Mouse (Mus musculus): Measurements from ENCODE around the gene Cdca5. TPM values are rescaled to one million over a fixed set of nuclear protein-coding genes. Genes with fewer than 3 reads are reported as not detected.
A peak's percentile ranks its signal among the peaks of the same experiment; 100 is the strongest.
"Not testable (repeated sequence)": the region's sequence is repeated elsewhere in the genome, so short reads cannot be mapped to it uniquely, and the experiment has no call there.

Gene Cdca5
- polyA plus RNA-seq, 1 experiment from 2014 or later: 60.5 TPM

DNA sequence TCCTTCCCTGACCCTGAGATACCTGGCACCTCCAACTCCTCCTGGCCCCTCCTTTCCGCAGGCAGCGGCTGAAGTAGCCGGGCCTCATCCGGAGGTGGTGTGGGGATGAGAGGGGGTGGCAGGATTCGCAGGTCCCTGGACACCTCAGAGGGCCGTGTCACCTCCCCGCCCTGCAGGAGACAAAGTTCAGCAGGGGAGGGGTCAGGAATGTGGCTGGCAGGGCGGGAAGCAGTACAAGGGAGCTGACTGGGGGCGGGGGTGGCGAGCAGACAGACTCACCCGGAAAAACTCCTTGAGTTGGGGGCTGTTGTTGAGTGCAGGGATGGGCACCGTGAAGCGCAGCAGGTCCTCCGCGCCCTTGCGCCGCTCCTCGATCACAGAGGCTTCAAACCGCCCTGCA lies 37.0 kb downstream of the Cdca5 start:
- Histone ChIP-seq H3K36me3 (ENCODE audit: control insufficient read depth, insufficient read depth, low read length) (peaks cover 2% of the 10 kb centered on the region; the same call in 1 of the 2 replicates), H3K4me3 (ENCODE audit: low read depth, low read length) (no peak overlapping the region), H3K9me3 (ENCODE audit: control insufficient read depth, low read length) (no peaks in the 10 kb centered on the region), H3K9ac (ENCODE audit: low read length) (no peak overlapping the region; the same call in 1 of the 2 replicates), H3K4me2 (ENCODE audit: low read depth, severe bottlenecking) (no peak overlapping the region), H3K27ac (replicated peaks; ENCODE audit: low read depth, low read length) (no peak overlapping the region), H3K27me3 (ENCODE audit: control insufficient read depth, insufficient read depth, low read length) (no peaks in the 10 kb centered on the region), H3K4me1 (ENCODE audit: control insufficient read depth, insufficient read depth, low read length) (peaks cover 3% of the 10 kb centered on the region)
- ATAC-seq (ENCODE audit: insufficient number of reproducible peaks, low FRiP score, low TSS enrichment, low read depth) (no peak), DNase-seq (ENCODE audit: low spot score) (no peak)
- 18% methylated on average over 19 of the region's 19 CpGs for WGBS

DNA sequence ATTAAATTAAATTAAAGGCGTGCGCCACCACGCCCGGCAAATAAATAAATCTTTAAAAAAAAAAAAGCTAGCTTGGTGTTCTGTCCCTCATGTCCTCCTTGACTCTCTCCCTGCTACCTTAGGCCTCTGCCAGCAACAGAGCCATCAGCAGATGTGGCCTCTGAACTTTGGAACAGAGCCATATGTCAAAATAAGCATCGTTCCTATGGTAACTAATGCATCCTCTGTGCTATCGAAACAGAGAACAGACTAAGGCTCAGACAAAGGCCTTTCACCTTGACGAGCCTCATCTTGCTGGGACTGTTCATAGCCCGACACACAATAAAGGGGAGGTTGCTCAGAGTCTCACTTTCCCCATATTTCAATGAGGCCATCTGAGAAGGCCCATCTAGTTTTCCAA lies 38.5 kb downstream of the Cdca5 start:
- H3K9ac ChIP-seq (ENCODE audit: low read length): no peak overlapping the region
- no peak for DNase-seq (ENCODE audit: low spot score)
- ATAC-seq (ENCODE audit: insufficient number of reproducible peaks, low FRiP score, low TSS enrichment, low read depth): no peak
- 66% methylated on average over 8 of the region's 8 CpGs for WGBS
- no peaks in the 10 kb centered on the region for H3K4me1 ChIP-seq (ENCODE audit: control insufficient read depth, insufficient read depth, low read length)
- H3K4me3 ChIP-seq (ENCODE audit: low read depth, low read length): no peak overlapping the region
- H3K4me2 ChIP-seq (ENCODE audit: low read depth, severe bottlenecking): no peak overlapping the region
- H3K36me3 ChIP-seq (ENCODE audit: control insufficient read depth, insufficient read depth, low read length): peaks cover 2% of the 10 kb centered on the region; the same call in 1 of the 2 replicates
- H3K27ac ChIP-seq (replicated peaks; ENCODE audit: low read depth, low read length): no peak overlapping the region
- no peaks in the 10 kb centered on the region for H3K27me3 ChIP-seq (ENCODE audit: control insufficient read depth, insufficient read depth, low read length)
- H3K9me3 ChIP-seq (ENCODE audit: control insufficient read depth, low read length): no peaks in the 10 kb centered on the region

- H3K9ac ChIP-seq (ENCODE audit: low read length): no peak overlapping the region
- H3K36me3 ChIP-seq (ENCODE audit: control insufficient read depth, insufficient read depth, low read length): peaks cover 2% of the 10 kb centered on the region; the same call in 1 of the 2 replicates
- H3K4me2 ChIP-seq (ENCODE audit: low read depth, severe bottlenecking): no peak overlapping the region
- no peaks in the 10 kb centered on the region for H3K27me3 ChIP-seq (ENCODE audit: control insufficient read depth, insufficient read depth, low read length)
- ATAC-seq (ENCODE audit: insufficient number of reproducible peaks, low FRiP score, low TSS enrichment, low read depth): no peak
- no peak overlapping the region for H3K27ac ChIP-seq (replicated peaks; ENCODE audit: low read depth, low read length)
- DNase-seq (ENCODE audit: low spot score): no peak
- H3K4me3 ChIP-seq (ENCODE audit: low read depth, low read length): no peak overlapping the region
- H3K4me1 ChIP-seq (ENCODE audit: control insufficient read depth, insufficient read depth, low read length): no peaks in the 10 kb centered on the region
- 93% methylated on average over 2 of the region's 2 CpGs for WGBS
- no peaks in the 10 kb centered on the region for H3K9me3 ChIP-seq (ENCODE audit: control insufficient read depth, low read length)
These were observed 40.1 kb downstream of the Cdca5 start for GRCm38 (mm10) chr19:6124898-6125297.

DNA sequence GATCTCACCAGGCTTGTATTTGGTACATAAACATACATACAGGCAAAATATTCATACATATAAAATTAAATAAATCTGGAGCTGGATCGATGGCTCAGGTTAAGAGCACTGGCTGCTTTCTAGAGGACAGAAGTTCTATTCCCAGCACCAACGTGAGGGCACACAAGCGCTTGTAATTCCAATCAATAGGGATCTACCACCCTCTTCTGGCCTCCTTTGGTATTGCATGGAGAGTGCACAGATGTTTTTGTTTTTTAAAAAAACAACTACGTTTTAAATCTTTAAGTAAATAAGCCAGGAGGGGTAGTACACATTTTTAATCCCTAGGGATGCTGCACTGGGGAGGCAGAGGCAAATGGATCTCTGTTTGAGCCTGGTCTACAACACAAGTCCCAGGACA lies 41.5 kb downstream of the Cdca5 start:
- no peaks in the 10 kb centered on the region for H3K9me3 ChIP-seq (ENCODE audit: control insufficient read depth, low read length)
- H3K4me1 ChIP-seq (ENCODE audit: control insufficient read depth, insufficient read depth, low read length): no peaks in the 10 kb centered on the region
- 19% methylated on average over 4 of the region's 4 CpGs for WGBS
- no peak for ATAC-seq (ENCODE audit: insufficient number of reproducible peaks, low FRiP score, low TSS enrichment, low read depth)
- no peak overlapping the region for H3K9ac ChIP-seq (ENCODE audit: low read length)
- H3K4me3 ChIP-seq (ENCODE audit: low read depth, low read length): no peak overlapping the region
- no peak overlapping the region for H3K4me2 ChIP-seq (ENCODE audit: low read depth, severe bottlenecking)
- peak; percentile 71 for DNase-seq (ENCODE audit: low spot score)
- H3K27me3 ChIP-seq (ENCODE audit: control insufficient read depth, insufficient read depth, low read length): no peaks in the 10 kb centered on the region
- H3K36me3 ChIP-seq (ENCODE audit: control insufficient read depth, insufficient read depth, low read length): no peaks in the 10 kb centered on the region
- no peak overlapping the region for H3K27ac ChIP-seq (replicated peaks; ENCODE audit: low read depth, low read length)

- no peak for DNase-seq (ENCODE audit: low spot score)
- Histone ChIP-seq H3K9me3 (ENCODE audit: control insufficient read depth, low read length) (no peaks in the 10 kb centered on the region), H3K4me2 (ENCODE audit: low read depth, severe bottlenecking) (peak overlapping the region; percentile 39; the same call in 1 of the 2 replicates), H3K27ac (replicated peaks; ENCODE audit: low read depth, low read length) (no peak overlapping the region), H3K4me1 (ENCODE audit: control insufficient read depth, insufficient read depth, low read length) (no peaks in the 10 kb centered on the region), H3K9ac (ENCODE audit: low read length) (no peak overlapping the region), H3K27me3 (ENCODE audit: control insufficient read depth, insufficient read depth, low read length) (no peaks in the 10 kb centered on the region), H3K36me3 (ENCODE audit: control insufficient read depth, insufficient read depth, low read length) (no peaks in the 10 kb centered on the region), H3K4me3 (ENCODE audit: low read depth, low read length) (peak overlapping the region; percentile 41)
- no peak for ATAC-seq (ENCODE audit: insufficient number of reproducible peaks, low FRiP score, low TSS enrichment, low read depth)
- 76% methylated on average over 10 of the region's 10 CpGs for WGBS
These were observed 42.2 kb downstream of the Cdca5 start for GRCm38 (mm10) chr19:6126789-6127580.

DNA sequence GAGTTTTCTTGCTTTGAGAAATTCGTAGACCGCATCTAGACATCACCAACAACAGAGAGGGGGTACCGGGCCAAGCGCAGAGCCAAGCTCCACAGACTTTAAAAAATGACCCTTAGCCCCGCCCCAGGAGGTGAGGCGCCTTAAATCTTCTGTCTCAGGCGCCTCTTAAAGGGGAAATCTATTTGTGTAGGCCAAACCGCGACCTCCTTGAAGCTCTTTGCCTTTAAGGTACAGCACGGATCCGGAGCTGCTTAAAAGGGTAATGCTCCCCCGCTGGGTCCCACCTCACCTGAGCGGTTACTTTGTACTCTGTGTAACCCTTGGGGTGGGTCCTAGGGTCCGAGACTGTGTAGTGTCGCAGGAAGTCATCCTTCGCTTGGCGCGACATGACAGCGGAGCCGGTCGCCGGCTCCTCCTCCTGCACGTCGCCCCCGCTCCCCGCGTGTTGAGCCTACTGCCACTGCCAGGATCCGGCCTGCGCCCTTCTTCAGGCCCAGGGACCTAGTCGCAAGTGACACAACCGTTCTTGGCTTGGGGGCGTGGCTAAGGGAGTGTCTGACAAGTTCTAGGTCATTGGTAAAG lies 43.1 kb downstream of the Cdca5 start, which contains the start of gene Snx15:
Gene Snx15 (minus strand): TSS at position 545 of the 582 bp plus-strand sequence.
- H3K4me2 ChIP-seq (ENCODE audit: low read depth, severe bottlenecking): peak within 1 kb of the TSS; percentile 39
- under 1% methylated on average over 32 of the region's 32 CpGs for WGBS
- H3K4me1 ChIP-seq (ENCODE audit: control insufficient read depth, insufficient read depth, low read length): no peaks in the 10 kb centered on the region
- DNase-seq (ENCODE audit: low spot score) (peak; percentile 93), ATAC-seq (ENCODE audit: insufficient number of reproducible peaks, low FRiP score, low TSS enrichment, low read depth) (peak; percentile 88)
- no peaks in the 10 kb centered on the region for H3K9me3 ChIP-seq (ENCODE audit: control insufficient read depth, low read length)
- H3K4me3 ChIP-seq (ENCODE audit: low read depth, low read length): peak within 1 kb of the TSS; percentile 41
- H3K36me3 ChIP-seq (ENCODE audit: control insufficient read depth, insufficient read depth, low read length): no peaks in the 10 kb centered on the region
- H3K9ac ChIP-seq (ENCODE audit: low read length): peak within 1 kb of the TSS; percentile 42
- H3K27me3 ChIP-seq (ENCODE audit: control insufficient read depth, insufficient read depth, low read length): no peaks in the 10 kb centered on the region
- H3K27ac ChIP-seq (replicated peaks; ENCODE audit: low read depth, low read length): peak within 1 kb of the TSS; percentile 23; the same call in 1 of the 2 replicates

- H3K9ac ChIP-seq (ENCODE audit: low read length); H3K27me3 ChIP-seq (ENCODE audit: control insufficient read depth, insufficient read depth, low read length); H3K4me1 ChIP-seq (ENCODE audit: control insufficient read depth, insufficient read depth, low read length); DNase-seq (ENCODE audit: low spot score); H3K36me3 ChIP-seq (ENCODE audit: control insufficient read depth, insufficient read depth, low read length); ATAC-seq (ENCODE audit: insufficient number of reproducible peaks, low FRiP score, low TSS enrichment, low read depth); H3K9me3 ChIP-seq (ENCODE audit: control insufficient read depth, low read length); H3K27ac ChIP-seq (replicated peaks; ENCODE audit: low read depth, low read length); H3K4me2 ChIP-seq (ENCODE audit: low read depth, severe bottlenecking); H3K4me3 ChIP-seq (ENCODE audit: low read depth, low read length): not testable (repeated sequence)
- 82% methylated on average over 7 of the region's 7 CpGs for WGBS
These were observed 45.8 kb downstream of the Cdca5 start for GRCm38 (mm10) chr19:6130414-6131128.

DNA sequence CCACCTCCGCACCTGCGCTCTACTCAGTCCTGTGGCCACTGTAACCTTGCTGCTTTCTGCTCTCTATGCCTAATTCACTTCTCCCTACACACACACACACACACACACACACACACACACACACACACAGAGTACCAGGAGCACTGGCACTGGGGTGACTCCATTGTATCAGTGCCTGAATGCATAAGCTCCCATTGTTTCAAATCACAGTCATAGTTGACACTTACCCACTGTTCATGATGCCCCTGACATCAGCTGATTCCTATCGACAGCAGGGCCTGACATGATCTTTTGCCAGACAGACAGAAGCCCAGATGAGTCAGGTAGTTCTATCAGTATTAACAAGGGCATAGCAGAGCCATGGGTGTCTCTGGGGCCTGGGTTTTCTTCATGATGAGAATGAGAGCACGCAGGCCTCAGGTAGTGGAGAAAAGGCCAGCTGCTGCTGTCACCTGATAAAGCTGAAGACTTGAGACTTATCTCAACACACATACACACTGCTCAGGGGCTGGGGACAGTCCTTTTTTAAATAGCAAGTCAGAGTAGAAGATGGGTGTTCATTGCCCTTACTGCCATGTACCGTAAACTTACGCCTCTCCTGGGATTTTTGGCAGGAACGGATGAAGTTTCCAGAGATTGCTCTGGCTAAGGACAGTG lies 47.5 kb downstream of the Cdca5 start:
- no peaks in the 10 kb centered on the region for H3K9me3 ChIP-seq (ENCODE audit: control insufficient read depth, low read length)
- no peak overlapping the region for H3K4me2 ChIP-seq (ENCODE audit: low read depth, severe bottlenecking)
- no peak overlapping the region for H3K9ac ChIP-seq (ENCODE audit: low read length)
- DNase-seq (ENCODE audit: low spot score) (no peak), ATAC-seq (ENCODE audit: insufficient number of reproducible peaks, low FRiP score, low TSS enrichment, low read depth) (no peak)
- no peak overlapping the region for H3K4me3 ChIP-seq (ENCODE audit: low read depth, low read length)
- no peaks in the 10 kb centered on the region for H3K4me1 ChIP-seq (ENCODE audit: control insufficient read depth, insufficient read depth, low read length)
- WGBS: 82% methylated on average over 7 of the region's 7 CpGs
- H3K36me3 ChIP-seq (ENCODE audit: control insufficient read depth, insufficient read depth, low read length): peaks cover 4% of the 10 kb centered on the region; the same call in 1 of the 2 replicates
- no peaks in the 10 kb centered on the region for H3K27me3 ChIP-seq (ENCODE audit: control insufficient read depth, insufficient read depth, low read length)
- no peak overlapping the region for H3K27ac ChIP-seq (replicated peaks; ENCODE audit: low read depth, low read length)

All from limb, embryonic 11.5 days (tissue).